Mouse (Mus musculus) heart, postnatal 36 days (tissue): ENCODE measurements around the gene Gm37240. TPM values are rescaled to one million over a fixed set of nuclear protein-coding genes. Genes with fewer than 3 reads are reported as not detected.

ENCODE experiments used
- DNase-seq, 2 experiments: peaks; one replicate each; pipeline ENCODE4 v3.0.0; 2021 to 2022
- intact Hi-C: fragments of 180-260 bp; cut with DNase I; formaldehyde crosslinking; loops from one replicate; pipeline ENCODE4 v1.15.1; 2025
- total RNA-seq, 2 experiments: library from RNA; stranded (reverse); gene quantifications; 2 replicates each; pipeline ENCODE4 v1.2.3; 2021

The Gm37240 gene
- total RNA-seq, 2 experiments from 2014 or later, result 35.9 to 45.6 TPM

GRCm38 (mm10) chr3:85698496-85698895, 188.8 kb downstream of the Gm37240 start:
- DNase-seq, result no peak
- intact Hi-C loops, result no loop called here

- intact Hi-C loops, result no loop called here
Measured at GRCm38 (mm10) chr3:85695056-85695455, 192.3 kb downstream of the Gm37240 start.

GRCm38 (mm10) chr3:85693013-85693412, 194.3 kb downstream of the Gm37240 start:
- intact Hi-C loops, result no loop called here
- DNase-seq, result no peak

More at GRCm38 (mm10) chr3:85695056-85695455, 192.3 kb downstream of the Gm37240 start:
- no peak for DNase-seq

- DNase-seq, result no peak
- intact Hi-C loops, result no loop called here
Measured at GRCm38 (mm10) chr3:85691134-85691533, 196.2 kb downstream of the Gm37240 start.

- intact Hi-C loops, result no loop called here
- DNase-seq, result no peak
Measured at GRCm38 (mm10) chr3:85688341-85688740, 199.0 kb downstream of the Gm37240 start.

GRCm38 (mm10) chr3:85685271-85685670, 202.0 kb downstream of the Gm37240 start:
- intact Hi-C loops, result no loop called here
- no peak for DNase-seq

GRCm38 (mm10) chr3:85683618-85684017, 203.7 kb downstream of the Gm37240 start:
- intact Hi-C loops, result no loop called here
- DNase-seq, result no peak

- intact Hi-C loops, result no loop called here
- no peak for DNase-seq
Measured at GRCm38 (mm10) chr3:85681136-85681535, 206.2 kb downstream of the Gm37240 start.

- intact Hi-C loops, result no loop called here
- DNase-seq, result no peak
Measured at GRCm38 (mm10) chr3:85679960-85680359, 207.4 kb downstream of the Gm37240 start.

- intact Hi-C loops, result no loop called here
Measured at GRCm38 (mm10) chr3:85679312-85679933, 207.9 kb downstream of the Gm37240 start.

GRCm38 (mm10) chr3:85677952-85678351, 209.4 kb downstream of the Gm37240 start:
- no peak for DNase-seq
- intact Hi-C loops, result no loop called here

More at GRCm38 (mm10) chr3:85679312-85679933, 207.9 kb downstream of the Gm37240 start:
- no peak for DNase-seq

- no peak for DNase-seq
- intact Hi-C loops, result no loop called here
Measured at GRCm38 (mm10) chr3:85677133-85677532, 210.2 kb downstream of the Gm37240 start.

- intact Hi-C loops, result no loop called here
- no peak for DNase-seq
Measured at GRCm38 (mm10) chr3:85669844-85670243, 217.5 kb downstream of the Gm37240 start.

- DNase-seq, result no peak
- intact Hi-C loops, result no loop called here
Measured at GRCm38 (mm10) chr3:85667683-85668082, 219.6 kb downstream of the Gm37240 start.

- intact Hi-C loops, result no loop called here
- DNase-seq, result no peak
Measured at GRCm38 (mm10) chr3:85666736-85667135, 220.6 kb downstream of the Gm37240 start.

- intact Hi-C loops, result no loop called here
- no peak for DNase-seq
Measured at GRCm38 (mm10) chr3:85666166-85666565, 221.2 kb downstream of the Gm37240 start.

- intact Hi-C loops, result no loop called here
- no peak for DNase-seq
Measured at GRCm38 (mm10) chr3:85664591-85665171, 222.6 kb downstream of the Gm37240 start.

GRCm38 (mm10) chr3:85663826-85664225, 223.5 kb downstream of the Gm37240 start:
- DNase-seq, result no peak
- intact Hi-C loops, result no loop called here

GRCm38 (mm10) chr3:85661926-85662813, 225.1 kb downstream of the Gm37240 start:
- intact Hi-C loops, result no loop called here
- DNase-seq, result no peak

GRCm38 (mm10) chr3:85659681-85660080, 227.6 kb downstream of the Gm37240 start:
- intact Hi-C loops, result no loop called here
- no peak for DNase-seq

GRCm38 (mm10) chr3:85655538-85655937, 231.8 kb downstream of the Gm37240 start:
- intact Hi-C loops, result no loop called here

More at GRCm38 (mm10) chr3:85655538-85655937, 231.8 kb downstream of the Gm37240 start:
- DNase-seq, result no peak
